Mouse (Mus musculus): ENCODE measurements around the gene Prep. TPM values are rescaled to one million over a fixed set of nuclear protein-coding genes. Genes with fewer than 3 reads are reported as not detected.

Prep gene
- polyA plus RNA-seq, 1 experiment from 2014 or later = 22.0 TPM

GRCm38 (mm10) chr10:45121637-45122036 lies 54.6 kb downstream of the Prep start:
- 87% methylated on average over 3 of the region's 3 CpGs for WGBS

GRCm38 (mm10) chr10:45122476-45122875 lies 55.5 kb downstream of the Prep start:
- no peak for ATAC-seq (ENCODE audit: insufficient number of reproducible peaks, insufficient read depth, low FRiP score, low TSS enrichment, low read depth)
- H3K36me3 ChIP-seq = peaks cover 80% of the 10 kb centered on the region
- WGBS = 40% methylated on average over 5 of the region's 5 CpGs
- H3K27ac ChIP-seq = no peak overlapping the region
- no peaks in the 10 kb centered on the region for H3K27me3 ChIP-seq
- no peaks in the 10 kb centered on the region for H3K9me3 ChIP-seq
- no peaks in the 10 kb centered on the region for H3K4me1 ChIP-seq
- H3K9ac ChIP-seq = no peak overlapping the region
- no peak overlapping the region for H3K4me3 ChIP-seq
- H3K4me2 ChIP-seq = no peak overlapping the region

More at GRCm38 (mm10) chr10:45121637-45122036, 54.6 kb downstream of the Prep start:
- Histone ChIP-seq H3K36me3 (peaks cover 80% of the 10 kb centered on the region), H3K27me3 (no peaks in the 10 kb centered on the region), H3K4me1 (no peaks in the 10 kb centered on the region), H3K4me2 (no peak overlapping the region), H3K27ac (no peak overlapping the region), H3K9me3 (no peaks in the 10 kb centered on the region), H3K9ac (no peak overlapping the region), H3K4me3 (no peak overlapping the region)
- ATAC-seq (ENCODE audit: insufficient number of reproducible peaks, insufficient read depth, low FRiP score, low TSS enrichment, low read depth) = no peak

GRCm38 (mm10) chr10:45123011-45123410 lies 56.0 kb downstream of the Prep start:
- Histone ChIP-seq H3K9ac (no peak overlapping the region), H3K27me3 (no peaks in the 10 kb centered on the region), H3K27ac (no peak overlapping the region), H3K36me3 (peaks cover 81% of the 10 kb centered on the region), H3K4me2 (no peak overlapping the region), H3K4me1 (no peaks in the 10 kb centered on the region), H3K4me3 (no peak overlapping the region), H3K9me3 (no peaks in the 10 kb centered on the region)
- no peak for ATAC-seq (ENCODE audit: insufficient number of reproducible peaks, insufficient read depth, low FRiP score, low TSS enrichment, low read depth)
- 73% methylated on average over 6 of the region's 6 CpGs for WGBS

GRCm38 (mm10) chr10:45129105-45129504 lies 62.1 kb downstream of the Prep start:
- WGBS = 80% methylated on average over 11 of the region's 11 CpGs

GRCm38 (mm10) chr10:45130004-45130403 lies 63.0 kb downstream of the Prep start:
- no peak for ATAC-seq (ENCODE audit: insufficient number of reproducible peaks, insufficient read depth, low FRiP score, low TSS enrichment, low read depth)
- H3K27ac ChIP-seq = no peak overlapping the region
- no peak overlapping the region for H3K9ac ChIP-seq
- H3K9me3 ChIP-seq = no peaks in the 10 kb centered on the region
- no peak overlapping the region for H3K4me2 ChIP-seq
- peaks cover 38% of the 10 kb centered on the region for H3K36me3 ChIP-seq
- H3K27me3 ChIP-seq = no peaks in the 10 kb centered on the region
- 0 out of 2 replicates have a peak, but pooled peaks cover 3% of the 10 kb centered on the region for H3K4me1 ChIP-seq
- WGBS = 87% methylated on average over 6 of the region's 6 CpGs
- no peak overlapping the region for H3K4me3 ChIP-seq

More at GRCm38 (mm10) chr10:45129105-45129504, 62.1 kb downstream of the Prep start:
- peaks cover 44% of the 10 kb centered on the region for H3K36me3 ChIP-seq
- no peaks in the 10 kb centered on the region for H3K27me3 ChIP-seq
- H3K4me3 ChIP-seq = no peak overlapping the region
- H3K9me3 ChIP-seq = no peaks in the 10 kb centered on the region
- H3K4me1 ChIP-seq = 0 out of 2 replicates have a peak, but pooled peaks cover 3% of the 10 kb centered on the region
- no peak overlapping the region for H3K4me2 ChIP-seq
- H3K27ac ChIP-seq = no peak overlapping the region
- ATAC-seq (ENCODE audit: insufficient number of reproducible peaks, insufficient read depth, low FRiP score, low TSS enrichment, low read depth) = no peak
- no peak overlapping the region for H3K9ac ChIP-seq

- Histone ChIP-seq H3K9ac (no peak overlapping the region), H3K9me3 (no peaks in the 10 kb centered on the region), H3K4me1 (0 out of 2 replicates have a peak, but pooled peaks cover 3% of the 10 kb centered on the region), H3K27ac (no peak overlapping the region), H3K27me3 (no peaks in the 10 kb centered on the region), H3K36me3 (peaks cover 22% of the 10 kb centered on the region), H3K4me2 (no peak overlapping the region), H3K4me3 (no peak overlapping the region)
- 69% methylated on average over 4 of the region's 4 CpGs for WGBS
- ATAC-seq (ENCODE audit: insufficient number of reproducible peaks, insufficient read depth, low FRiP score, low TSS enrichment, low read depth) = no peak
Measured at GRCm38 (mm10) chr10:45132371-45132770, 65.4 kb downstream of the Prep start.

GRCm38 (mm10) chr10:45136806-45137205 lies 69.8 kb downstream of the Prep start:
- H3K9me3 ChIP-seq = no peaks in the 10 kb centered on the region
- H3K27me3 ChIP-seq = no peaks in the 10 kb centered on the region
- H3K36me3 ChIP-seq = peaks cover 5% of the 10 kb centered on the region; the same call in 1 of the 2 replicates
- no peak for ATAC-seq (ENCODE audit: insufficient number of reproducible peaks, insufficient read depth, low FRiP score, low TSS enrichment, low read depth)
- H3K4me2 ChIP-seq = no peak overlapping the region
- 87% methylated on average over 7 of the region's 7 CpGs for WGBS
- no peak overlapping the region for H3K9ac ChIP-seq
- no peak overlapping the region for H3K4me3 ChIP-seq
- H3K4me1 ChIP-seq = peaks cover 4% of the 10 kb centered on the region
- no peak overlapping the region for H3K27ac ChIP-seq

GRCm38 (mm10) chr10:45139910-45140309 lies 72.9 kb downstream of the Prep start:
- Histone ChIP-seq H3K4me3 (no peak overlapping the region), H3K27ac (no peak overlapping the region), H3K4me1 (peaks cover 4% of the 10 kb centered on the region), H3K36me3 (peaks cover 9% of the 10 kb centered on the region; the same call in 1 of the 2 replicates), H3K9me3 (no peaks in the 10 kb centered on the region), H3K27me3 (no peaks in the 10 kb centered on the region), H3K4me2 (no peak overlapping the region), H3K9ac (no peak overlapping the region)
- 64% methylated on average over 4 of the region's 4 CpGs for WGBS
- ATAC-seq (ENCODE audit: insufficient number of reproducible peaks, insufficient read depth, low FRiP score, low TSS enrichment, low read depth) = no peak

DNA sequence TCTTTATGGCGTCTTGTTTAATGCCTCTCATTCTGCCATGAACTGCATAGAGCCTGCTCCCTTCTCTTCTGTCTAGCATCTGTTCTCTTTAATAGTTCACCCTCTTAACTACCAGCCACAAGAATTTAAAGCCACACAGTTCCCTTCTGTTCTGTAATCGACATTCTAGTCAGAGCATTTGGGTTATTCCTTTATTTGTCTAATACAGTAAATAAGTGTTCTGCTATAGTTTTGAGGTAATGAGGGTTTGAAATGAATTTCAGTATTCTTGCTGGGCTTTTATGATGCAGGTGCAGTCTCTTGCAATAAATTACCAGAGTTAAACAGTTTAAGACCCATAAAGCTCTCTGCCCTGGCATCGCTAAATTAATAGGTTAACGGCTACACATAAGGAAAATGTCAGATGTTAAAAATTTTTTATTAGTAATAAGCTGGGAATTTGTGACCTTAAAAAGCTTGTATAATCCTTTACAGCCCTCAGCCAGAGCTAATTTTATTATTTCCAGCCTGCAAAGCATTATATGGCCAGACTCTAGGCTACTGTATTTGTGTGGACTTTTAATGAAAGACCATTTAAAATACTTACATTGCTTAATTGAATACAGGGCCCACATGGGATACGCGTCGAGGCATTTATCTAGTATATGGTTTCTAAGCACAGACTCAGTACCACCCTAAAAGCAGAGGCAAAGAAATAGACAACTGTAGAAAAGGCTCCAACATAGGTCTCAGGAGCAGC lies 73.6 kb downstream of the Prep start:
- Histone ChIP-seq H3K4me2 (no peak overlapping the region), H3K4me3 (no peak overlapping the region), H3K36me3 (peaks cover 4% of the 10 kb centered on the region; the same call in 1 of the 2 replicates), H3K9ac (no peak overlapping the region), H3K27me3 (no peaks in the 10 kb centered on the region), H3K9me3 (no peaks in the 10 kb centered on the region), H3K27ac (no peak overlapping the region), H3K4me1 (peaks cover 4% of the 10 kb centered on the region)
- 67% methylated on average over 7 of the region's 7 CpGs for WGBS
- no peak for ATAC-seq (ENCODE audit: insufficient number of reproducible peaks, insufficient read depth, low FRiP score, low TSS enrichment, low read depth)

GRCm38 (mm10) chr10:45142359-45142758 lies 75.4 kb downstream of the Prep start:
- Histone ChIP-seq H3K27me3 (no peaks in the 10 kb centered on the region), H3K4me2 (no peak overlapping the region), H3K27ac (no peak overlapping the region), H3K4me3 (no peak overlapping the region), H3K9me3 (no peaks in the 10 kb centered on the region), H3K36me3 (peaks cover 4% of the 10 kb centered on the region; the same call in 1 of the 2 replicates), H3K9ac (no peak overlapping the region), H3K4me1 (peaks cover 4% of the 10 kb centered on the region)
- no peak for ATAC-seq (ENCODE audit: insufficient number of reproducible peaks, insufficient read depth, low FRiP score, low TSS enrichment, low read depth)
- WGBS = 83% methylated on average over 5 of the region's 5 CpGs

DNA sequence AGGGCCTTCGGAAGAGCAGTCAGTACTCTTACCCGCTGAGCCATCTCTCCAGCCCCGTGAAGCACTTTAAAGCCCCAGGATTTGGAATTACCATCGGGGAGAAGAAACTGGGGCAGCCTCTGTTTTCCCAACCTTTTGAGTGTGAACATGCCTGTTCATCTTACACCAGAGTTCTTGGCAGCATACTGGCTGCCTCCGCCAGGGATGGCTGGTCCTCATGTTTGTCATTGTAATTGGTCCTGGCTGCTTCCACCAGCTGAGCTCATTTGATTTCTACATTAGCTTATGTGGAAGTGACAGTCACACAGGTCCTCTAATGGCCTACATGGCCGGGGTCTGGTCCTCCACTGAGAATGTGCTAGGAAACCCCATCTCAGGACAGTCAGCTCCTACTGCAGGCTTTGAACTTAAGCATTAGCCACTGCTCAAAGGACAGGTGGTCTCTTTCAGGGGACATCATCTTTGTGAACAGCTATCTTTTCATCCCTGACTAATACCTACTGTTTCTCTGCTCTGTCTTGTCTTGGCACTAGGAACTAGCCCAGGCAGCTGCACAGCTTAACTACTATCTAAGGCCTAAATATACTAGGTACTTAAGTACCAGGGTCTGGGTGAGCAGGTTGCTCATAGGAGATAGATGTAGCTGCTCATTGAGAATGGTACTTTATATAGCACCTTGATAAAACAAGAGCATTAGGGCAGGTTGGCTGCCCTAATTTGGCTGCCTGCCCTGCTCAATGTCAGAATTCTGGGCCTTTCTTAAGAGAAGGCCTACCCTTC lies 77.2 kb downstream of the Prep start:
- H3K4me1 ChIP-seq = peaks cover 4% of the 10 kb centered on the region
- no peaks in the 10 kb centered on the region for H3K27me3 ChIP-seq
- no peak overlapping the region for H3K27ac ChIP-seq
- H3K36me3 ChIP-seq = peaks cover 11% of the 10 kb centered on the region
- H3K4me3 ChIP-seq = no peak overlapping the region
- 96% methylated on average over 6 of the region's 6 CpGs for WGBS
- no peak overlapping the region for H3K4me2 ChIP-seq
- ATAC-seq (ENCODE audit: insufficient number of reproducible peaks, insufficient read depth, low FRiP score, low TSS enrichment, low read depth) = no peak
- H3K9me3 ChIP-seq = no peaks in the 10 kb centered on the region
- no peak overlapping the region for H3K9ac ChIP-seq

GRCm38 (mm10) chr10:45146821-45147220 lies 79.8 kb downstream of the Prep start:
- no peak overlapping the region for H3K4me3 ChIP-seq
- H3K9me3 ChIP-seq = no peaks in the 10 kb centered on the region
- no peaks in the 10 kb centered on the region for H3K27me3 ChIP-seq
- no peak overlapping the region for H3K4me2 ChIP-seq
- H3K4me1 ChIP-seq = no peaks in the 10 kb centered on the region
- no peak overlapping the region for H3K27ac ChIP-seq
- no peak for ATAC-seq (ENCODE audit: insufficient number of reproducible peaks, insufficient read depth, low FRiP score, low TSS enrichment, low read depth)
- 42% methylated on average over 6 of the region's 6 CpGs for WGBS
- H3K36me3 ChIP-seq = peaks cover 33% of the 10 kb centered on the region
- H3K9ac ChIP-seq = no peak overlapping the region
